Mouse (Mus musculus): Measurements from ENCODE around the gene Uhmk1. TPM values are rescaled to one million over a fixed set of nuclear protein-coding genes. Genes with fewer than 3 reads are reported as not detected.
A peak's percentile ranks its signal among the peaks of the same experiment; 100 is the strongest.
"Not testable (repeated sequence)": the region's sequence is repeated elsewhere in the genome, so short reads cannot be mapped to it uniquely, and the experiment has no call there.

Gene Uhmk1
- total and polyA plus RNA-seq, 3 experiments, result 22.7 to 32.5 (median 25.0) TPM

- H3K4me2 ChIP-seq (ENCODE audit: insufficient read depth, low read depth, poor library complexity, severe bottlenecking), result no peak overlapping the region
- H3K9ac ChIP-seq (ENCODE audit: insufficient read depth, low read depth), result no peak overlapping the region
- H3K9me3 ChIP-seq (replicated peaks; ENCODE audit: low read length), result no peaks in the 10 kb centered on the region
- no peaks in the 10 kb centered on the region for H3K79me2 ChIP-seq (replicated peaks; ENCODE audit: control insufficient read depth, extremely low read depth, insufficient read depth, poor library complexity, severe bottlenecking)
- H3K27me3 ChIP-seq (replicated peaks), result no peaks in the 10 kb centered on the region
- no peak for DNase-seq (ENCODE audit: extremely low read depth)
- no peaks in the 10 kb centered on the region for H3K4me1 ChIP-seq (ENCODE audit: control insufficient read depth in 1 of 2, insufficient read depth in 2 of 2)
- in situ Hi-C loops (cut with MboI; ENCODE audit: low pct_ligation_motif_present, low pct_unique_long_range_greater_than_20kb, low sequenced_read_pairs), result no loop called here
- TF ChIP-seq HCFC1 (IDR thresholded peaks at IDR 0.05; ENCODE audit: low read depth, low read length) (no peak), NRF1 (IDR thresholded peaks at IDR 0.05; ENCODE audit: low read depth, low read length) (no peak), MAX (IDR thresholded peaks at IDR 0.05; ENCODE audit: low read length) (no peak), E2F4 (IDR thresholded peaks at IDR 0.05; ENCODE audit: insufficient replicate concordance, low read depth, low read length) (no peak), JUN (IDR thresholded peaks at IDR 0.05; ENCODE audit: insufficient read depth, low read depth, low read length) (no peak), USF1 (IDR thresholded peaks at IDR 0.05; ENCODE audit: low read depth, low read length) (no peak), MAFK (IDR thresholded peaks at IDR 0.05; ENCODE audit: insufficient replicate concordance, low read length) (no peak), ETS1 (conservative IDR thresholded peaks at IDR 0.05; ENCODE audit: low read depth, low read length) (no peak), IRF4 (IDR thresholded peaks at IDR 0.05; ENCODE audit: low read depth, low read length) (no peak), ZNF384 (IDR thresholded peaks at IDR 0.05; ENCODE audit: low read depth, low read length) (no peak), SIN3A (IDR thresholded peaks at IDR 0.05; ENCODE audit: low read length) (no peak), ZMIZ1 (IDR thresholded peaks at IDR 0.05; ENCODE audit: low read depth, low read length) (no peak)
- dilution Hi-C loops (cut with MboI; ENCODE audit: extremely low pct_ligation_motif_present, extremely low pct_unique_long_range_greater_than_20kb, low sequenced_read_pairs), result no loop called here
- H3K27ac ChIP-seq (ENCODE audit: insufficient read depth, low read depth), result no peak overlapping the region
- H3K4me3 ChIP-seq (replicated peaks in 1 of 3; ENCODE audit: low read depth in 2 of 3, low read length in 2 of 3, poor library complexity in 1 of 3), result no peak overlapping the region
- no peaks in the 10 kb centered on the region for H3K36me3 ChIP-seq (replicated peaks in 1 of 2; ENCODE audit: control insufficient read depth in 1 of 2, insufficient read depth in 1 of 2, low read length in 1 of 2)
Observed at GRCm38 (mm10) chr1:170245016-170245415, 29.8 kb upstream of the Uhmk1 start.

DNA sequence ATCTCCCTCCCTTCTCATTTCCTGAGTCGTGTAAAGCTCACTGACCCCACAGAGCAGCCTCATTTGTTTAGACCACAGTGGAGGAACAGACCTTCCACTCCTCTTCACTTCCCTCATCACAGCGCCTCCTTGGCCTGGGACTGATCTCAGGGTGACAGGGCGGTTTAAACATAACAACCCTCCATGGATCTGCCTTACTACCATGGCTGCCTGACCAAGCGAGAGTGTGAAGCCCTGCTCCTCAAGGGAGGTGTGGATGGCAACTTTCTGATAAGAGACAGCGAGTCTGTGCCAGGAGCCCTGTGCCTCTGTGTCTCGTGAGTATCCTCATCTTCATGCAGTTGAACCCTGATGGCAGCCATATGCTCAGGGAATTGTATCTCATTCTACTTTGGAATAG is 17.5 kb upstream of the Uhmk1 start, which contains the start of gene Sh2d1b2:
Sh2d1b2 (plus strand) TSS at position 62 of the 400 bp plus-strand sequence.
- dilution Hi-C loops (cut with MboI; ENCODE audit: extremely low pct_ligation_motif_present, extremely low pct_unique_long_range_greater_than_20kb, low sequenced_read_pairs); H3K4me3 ChIP-seq (replicated peaks in 1 of 3; ENCODE audit: low read depth in 2 of 3, low read length in 2 of 3, poor library complexity in 1 of 3); in situ Hi-C loops (cut with MboI; ENCODE audit: low pct_ligation_motif_present, low pct_unique_long_range_greater_than_20kb, low sequenced_read_pairs); H3K9ac ChIP-seq (ENCODE audit: insufficient read depth, low read depth); H3K79me2 ChIP-seq (replicated peaks; ENCODE audit: control insufficient read depth, extremely low read depth, insufficient read depth, poor library complexity, severe bottlenecking); H3K27ac ChIP-seq (ENCODE audit: insufficient read depth, low read depth); H3K4me1 ChIP-seq (ENCODE audit: control insufficient read depth in 1 of 2, insufficient read depth in 2 of 2); H3K27me3 ChIP-seq (replicated peaks); DNase-seq (ENCODE audit: extremely low read depth); H3K9me3 ChIP-seq (replicated peaks; ENCODE audit: low read length); H3K36me3 ChIP-seq (replicated peaks in 1 of 2; ENCODE audit: control insufficient read depth in 1 of 2, insufficient read depth in 1 of 2, low read length in 1 of 2): not testable (repeated sequence)
- peak within 1 kb of the TSS; percentile 15; the same call in 1 of the 2 replicates for H3K4me2 ChIP-seq (ENCODE audit: insufficient read depth, low read depth, poor library complexity, severe bottlenecking)

DNA sequence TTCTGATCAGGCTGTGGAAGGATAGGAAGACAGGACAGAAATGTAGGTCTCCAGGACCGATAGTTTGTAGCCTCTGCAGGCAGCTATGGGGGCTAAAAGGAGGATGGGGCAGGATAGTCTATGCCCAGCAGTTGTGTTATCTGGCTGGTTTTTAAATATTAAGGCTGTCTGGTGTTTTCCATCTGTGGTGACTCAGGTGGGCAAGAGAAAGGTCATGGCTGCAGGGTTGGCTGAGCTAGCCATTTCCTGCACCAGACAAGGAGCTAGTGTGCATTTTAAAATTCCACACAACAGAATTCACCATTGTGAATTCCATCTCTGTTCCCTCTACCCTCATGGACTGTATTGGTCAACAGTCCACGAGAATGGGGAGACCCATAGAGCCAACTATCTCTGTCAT is 8.1 kb upstream of the Uhmk1 start:
- Histone ChIP-seq H3K4me3 (replicated peaks in 1 of 3; ENCODE audit: low read depth in 2 of 3, low read length in 2 of 3, poor library complexity in 1 of 3) (no peak overlapping the region), H3K4me2 (ENCODE audit: insufficient read depth, low read depth, poor library complexity, severe bottlenecking) (no peak overlapping the region), H3K27me3 (replicated peaks) (no peaks in the 10 kb centered on the region), H3K9me3 (replicated peaks; ENCODE audit: low read length) (no peaks in the 10 kb centered on the region), H3K79me2 (replicated peaks; ENCODE audit: control insufficient read depth, extremely low read depth, insufficient read depth, poor library complexity, severe bottlenecking) (no peaks in the 10 kb centered on the region), H3K9ac (ENCODE audit: insufficient read depth, low read depth) (no peak overlapping the region), H3K27ac (ENCODE audit: insufficient read depth, low read depth) (no peak overlapping the region), H3K36me3 (replicated peaks in 1 of 2; ENCODE audit: control insufficient read depth in 1 of 2, insufficient read depth in 1 of 2, low read length in 1 of 2) (no peaks in the 10 kb centered on the region), H3K4me1 (ENCODE audit: control insufficient read depth in 1 of 2, insufficient read depth in 2 of 2) (0 out of 4 replicates have a peak, but pooled peaks cover 0 to 2% of the 10 kb centered on the region in 2 experiments)
- in situ Hi-C loops (cut with MboI; ENCODE audit: low pct_ligation_motif_present, low pct_unique_long_range_greater_than_20kb, low sequenced_read_pairs), result loop anchor here (10.0 kb wide), 1 partner anchor 72 kb away; no protein-coding TSS in a partner anchor
- DNase-seq (ENCODE audit: extremely low read depth), result no peak
- dilution Hi-C loops (cut with MboI; ENCODE audit: extremely low pct_ligation_motif_present, extremely low pct_unique_long_range_greater_than_20kb, low sequenced_read_pairs), result no loop called here
- TF ChIP-seq ZKSCAN1 (IDR thresholded peaks at IDR 0.05; ENCODE audit: borderline replicate concordance, low read depth, low read length), result no peak
- TF ChIP-seq NELFE (IDR thresholded peaks at IDR 0.05; ENCODE audit: low read depth, low read length), result no peak
- no peak for TF ChIP-seq CHD2 (IDR thresholded peaks at IDR 0.05; ENCODE audit: low read length)
- TF ChIP-seq NRF1 (IDR thresholded peaks at IDR 0.05; ENCODE audit: low read depth, low read length), result no peak
- no peak for TF ChIP-seq SMC3 (IDR thresholded peaks at IDR 0.05; ENCODE audit: low read depth, low read length)
- no peak for TF ChIP-seq BHLHE40 (IDR thresholded peaks at IDR 0.05; ENCODE audit: low read depth, low read length)
- no peak for TF ChIP-seq POLR2A (IDR thresholded peaks at IDR 0.05; ENCODE audit: low read depth, low read length)
- no peak for TF ChIP-seq KAT2A (IDR thresholded peaks at IDR 0.05; ENCODE audit: insufficient replicate concordance, low read length)
- no peak for TF ChIP-seq ETS1 (conservative IDR thresholded peaks at IDR 0.05; ENCODE audit: low read depth, low read length)

Data from CH12.LX (cell line).